Mouse (Mus musculus) olfactory bulb, adult 2 months (tissue): ENCODE data around the gene Ccin.

Experiments used
- CTCF ChIP-seq: fragments of 200-500 bp; IDR thresholded peaks from 2 replicates; pipeline ENCODE4 v1.5.1; 2012; ENCODE audit warnings: low read depth, mild to moderate bottlenecking, low read length, moderate library complexity; ENCODE audit not compliant: insufficient read depth
- POLR2A ChIP-seq: fragments of 200-500 bp; IDR thresholded peaks from 2 replicates; pipeline ENCODE4 v1.6.1; 2012; ENCODE audit warnings: mild to moderate bottlenecking, low read depth, low read length, moderate library complexity; ENCODE audit not compliant: insufficient read depth

GRCm38 (mm10) chr4:44028303-44029135 lies 45.2 kb downstream of the Ccin start:
- TF ChIP-seq POLR2A (no peak), CTCF (no peak)
